17 mouse cellular contexts compared by ENCODE assay signal in the genomic region with DNA sequence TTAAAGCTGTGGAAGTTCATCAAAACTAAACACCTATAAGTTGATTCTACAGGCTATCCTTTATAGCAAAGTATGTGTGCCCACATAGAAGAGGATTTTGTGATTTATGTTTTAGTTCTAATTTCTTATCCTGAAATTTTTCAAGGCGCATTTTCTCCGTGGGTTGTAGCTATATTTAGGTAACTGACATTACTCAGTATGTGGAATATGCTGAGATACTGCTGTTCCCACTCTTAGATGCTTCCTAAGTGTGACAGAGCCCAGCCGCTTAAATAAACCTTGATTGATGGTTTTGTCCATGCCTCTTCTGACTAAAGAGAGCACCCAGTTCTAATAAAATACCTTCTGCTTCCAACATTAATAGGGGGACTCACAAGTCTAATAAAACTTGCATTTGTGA.
"Had no signal": no experiment of that assay in that cellular context is flagged by ENCODE, and none has a peak within 500 bp of the region (broad histone marks: within the 10 kb centered on the region; RNA-seq: fewer than 3 reads in every experiment).

No protein-coding gene starts in this region.

- H3K27ac ChIP-seq: liver, embryonic 15.5 days; lung, embryonic 15.5 days; macrophage; midbrain, embryonic 12.5 days; midbrain, embryonic 15.5 days; neural tube, embryonic 12.5 days; stomach, embryonic 15.5 days; stomach, postnatal 0 days had no signal

- H3K36me3 ChIP-seq: liver, embryonic 15.5 days; lung, embryonic 15.5 days; midbrain, embryonic 12.5 days; midbrain, embryonic 15.5 days; neural tube, embryonic 12.5 days; stomach, embryonic 15.5 days had no signal

- H3K27me3 ChIP-seq: liver, embryonic 15.5 days; lung, embryonic 15.5 days; megakaryocyte, embryonic 14.5 days; midbrain, embryonic 12.5 days; midbrain, embryonic 15.5 days; neural tube, embryonic 12.5 days; stomach, embryonic 15.5 days had no signal

- H3K9ac ChIP-seq: liver, embryonic 15.5 days; liver, postnatal 0 days; lung, embryonic 15.5 days; midbrain, embryonic 12.5 days; midbrain, embryonic 15.5 days; neural tube, embryonic 12.5 days; stomach, embryonic 15.5 days had no signal

- DNase-seq: liver, postnatal 0 days; lung, adult 2 months; lung, postnatal 14 days; lung, postnatal 36 days; thymus, adult 18-20 months; thymus, postnatal 14 days; thymus, postnatal 36 days had no signal

- H3K4me3 ChIP-seq: liver, embryonic 15.5 days; lung, embryonic 15.5 days; megakaryocyte, embryonic 14.5 days; midbrain, embryonic 12.5 days; midbrain, embryonic 15.5 days; neural tube, embryonic 12.5 days; stomach, embryonic 15.5 days had no signal

- H3K4me1 ChIP-seq: liver, embryonic 15.5 days; lung, embryonic 15.5 days; megakaryocyte, embryonic 14.5 days; midbrain, embryonic 12.5 days; midbrain, embryonic 15.5 days; neural tube, embryonic 12.5 days; stomach, embryonic 15.5 days had no signal

- ATAC-seq: liver, postnatal 0 days; lung, postnatal 0 days; midbrain, embryonic 15.5 days had no signal

- H3K9me3 ChIP-seq: liver, embryonic 15.5 days; lung, embryonic 15.5 days; megakaryocyte, embryonic 14.5 days; midbrain, embryonic 12.5 days; midbrain, embryonic 15.5 days; neural tube, embryonic 12.5 days; stomach, embryonic 15.5 days had no signal

- H3K4me2 ChIP-seq: liver, embryonic 15.5 days; lung, embryonic 15.5 days; midbrain, embryonic 12.5 days; midbrain, embryonic 15.5 days; neural tube, embryonic 12.5 days; stomach, embryonic 15.5 days had no signal
